Mouse (Mus musculus) lung, postnatal 0 days (tissue): ENCODE results near the gene Tcp11. TPM values are rescaled to one million over a fixed set of nuclear protein-coding genes. Genes with fewer than 3 reads are reported as not detected.

Experiments used
- ATAC-seq: fragments of 200-750 bp; cut with Nextera tagmentation; 2 replicates; pipeline ENCODE4 v1.8.0; 2017; ENCODE audit warnings: moderate library complexity
- DNase-seq: peaks from one replicate; pipeline ENCODE4 v3.0.0-alpha.2; 2016; ENCODE audit warnings: low spot score
- H3K27ac ChIP-seq: fragments of 300-500 bp; sonication (generic); 2 replicates; pipeline ENCODE4 v1.5.1; 2014; ENCODE audit warnings: antibody characterized with exemption, mild to moderate bottlenecking, low read length, mixed read lengths
- H3K27me3 ChIP-seq: fragments of 300-500 bp; sonication (generic); replicated peaks from 2 replicates; pipeline ENCODE4 v1.6.1; 2014; ENCODE audit warnings: low read length, mixed read lengths; ENCODE audit not compliant: insufficient read depth
- H3K36me3 ChIP-seq: fragments of 300-500 bp; sonication (generic); 2 replicates; pipeline ENCODE4 v1.6.1; 2014; ENCODE audit warnings: low read length, mixed read lengths; ENCODE audit not compliant: insufficient read depth
- H3K4me1 ChIP-seq: fragments of 300-500 bp; sonication (generic); 2 replicates; pipeline ENCODE4 v1.6.1; 2014; ENCODE audit warnings: antibody characterized with exemption, low read depth, low read length, mixed read lengths; ENCODE audit not compliant: insufficient read depth
- H3K4me2 ChIP-seq: fragments of 300-500 bp; sonication (generic); replicated peaks from 2 replicates; pipeline ENCODE4 v1.6.1; 2014; ENCODE audit warnings: low read depth, mild to moderate bottlenecking, low read length, moderate library complexity, mixed read lengths
- H3K4me3 ChIP-seq: fragments of 300-500 bp; sonication (generic); 2 replicates; pipeline ENCODE4 v1.5.1; 2014; ENCODE audit warnings: low read depth, low read length
- H3K9ac ChIP-seq: fragments of 300-500 bp; sonication (generic); replicated peaks from 2 replicates; pipeline ENCODE4 v1.6.1; 2014; ENCODE audit warnings: low read depth, mild to moderate bottlenecking
- H3K9me3 ChIP-seq: fragments of 300-500 bp; sonication (generic); 2 replicates; pipeline ENCODE4 v1.6.1; 2016; ENCODE audit warnings: low read length, mixed read lengths
- CTCF ChIP-seq: IDR thresholded peaks from 2 replicates; pipeline ENCODE4 v1.5.1; 2016; ENCODE audit warnings: antibody characterized with exemption, mild to moderate bottlenecking
- EP300 ChIP-seq: IDR thresholded peaks from 2 replicates; pipeline ENCODE4 v1.6.1; 2016; ENCODE audit warnings: antibody characterized with exemption, mild to moderate bottlenecking, control low read depth
- WGBS: fragments of 180-500 bp; shearing (Covaris S2); extraction: QIAGEN DNeasy Blood & Tissue Kit; methylation state at CpG from one replicate; pipeline ENCODE4 v1.1.7; 2014; 5-methylcytosine and 5-hydroxymethylcytosine counted together
- polyA plus RNA-seq: library from polyadenylated mRNA; unstranded; fragments of >200 nt; fragmentation: Nextera tagmentation; extraction: Ambion mirVana; gene quantifications from 2 replicates; pipeline ENCODE4 v1.2.1, GENCODE M21; 2015

Tcp11 gene
- polyA plus RNA-seq, 1 experiment from 2014 or later, result 6.0 TPM

DNA sequence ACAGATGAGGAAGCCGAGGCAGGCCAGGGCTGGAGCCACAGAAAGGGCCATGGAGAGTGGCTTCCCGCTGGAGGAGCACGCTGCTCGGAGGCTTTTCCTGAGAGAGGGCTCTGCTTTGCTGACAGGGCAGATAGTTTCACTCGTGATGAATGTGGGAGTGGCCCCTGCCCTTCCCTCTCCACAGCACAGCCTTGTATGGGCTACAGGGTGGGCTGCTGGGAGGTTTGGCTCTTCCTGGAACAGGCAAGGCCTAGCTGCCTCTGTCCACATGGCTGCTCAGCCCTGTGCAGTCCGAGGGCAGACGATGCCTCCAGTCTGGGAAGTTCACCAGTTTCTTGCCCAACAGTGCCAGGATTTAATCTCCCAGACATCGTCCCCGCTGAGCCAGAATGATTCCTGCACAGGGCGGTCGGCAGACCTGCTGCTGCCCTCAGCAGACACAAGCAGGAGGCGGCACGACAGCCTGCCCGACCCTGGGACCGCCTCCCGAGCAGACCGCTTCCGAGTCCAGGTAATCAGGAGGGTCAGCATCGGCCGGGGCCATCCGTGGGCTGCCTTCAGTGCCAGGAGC lies 28.1 kb downstream of the Tcp11 start:
- Histone ChIP-seq H3K4me3 (no peak overlapping the region), H3K36me3 (peaks cover 18% of the 10 kb centered on the region), H3K4me2 (no peak overlapping the region), H3K27me3 (no peaks in the 10 kb centered on the region), H3K9ac (no peak overlapping the region), H3K9me3 (no peaks in the 10 kb centered on the region), H3K4me1 (peaks cover 3% of the 10 kb centered on the region; the same call in 1 of the 2 replicates), H3K27ac (no peak overlapping the region)
- ATAC-seq (no peak), DNase-seq (no peak)
- no peak for TF ChIP-seq EP300
- TF ChIP-seq CTCF, result no peak
- WGBS, result 78% methylated on average over 21 of the region's 21 CpGs

DNA sequence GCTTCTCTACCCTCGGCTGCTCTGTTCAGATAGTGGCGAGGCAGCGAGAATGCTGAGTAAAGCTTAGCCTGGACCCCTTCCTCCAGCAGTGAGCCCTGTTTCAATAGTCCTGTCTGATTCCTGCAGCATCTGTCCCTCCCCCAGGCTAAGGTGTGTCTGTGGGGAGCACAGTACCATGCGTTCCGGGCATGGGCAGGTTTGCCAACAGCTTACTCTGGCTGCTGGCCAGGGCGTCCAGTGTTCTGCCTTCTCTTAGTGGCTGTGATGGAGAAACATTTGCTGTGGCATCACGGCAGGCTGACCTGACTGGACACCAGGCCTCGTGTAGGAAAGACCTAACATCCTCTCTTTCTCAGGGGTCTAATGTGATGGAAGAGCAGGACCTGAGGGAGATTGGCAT lies 30.2 kb downstream of the Tcp11 start:
- Histone ChIP-seq H3K4me2 (no peak overlapping the region), H3K4me1 (peaks cover 3% of the 10 kb centered on the region; the same call in 1 of the 2 replicates), H3K9me3 (no peaks in the 10 kb centered on the region), H3K36me3 (peaks cover 13% of the 10 kb centered on the region), H3K27me3 (no peaks in the 10 kb centered on the region), H3K9ac (no peak overlapping the region), H3K27ac (peak overlapping the region; percentile 40; the same call in 1 of the 2 replicates), H3K4me3 (no peak overlapping the region)
- DNase-seq (peak; percentile 42), ATAC-seq (peak; percentile 65)
- WGBS, result 80% methylated on average over 8 of the region's 8 CpGs
- TF ChIP-seq EP300 (no peak), CTCF (no peak)

DNA sequence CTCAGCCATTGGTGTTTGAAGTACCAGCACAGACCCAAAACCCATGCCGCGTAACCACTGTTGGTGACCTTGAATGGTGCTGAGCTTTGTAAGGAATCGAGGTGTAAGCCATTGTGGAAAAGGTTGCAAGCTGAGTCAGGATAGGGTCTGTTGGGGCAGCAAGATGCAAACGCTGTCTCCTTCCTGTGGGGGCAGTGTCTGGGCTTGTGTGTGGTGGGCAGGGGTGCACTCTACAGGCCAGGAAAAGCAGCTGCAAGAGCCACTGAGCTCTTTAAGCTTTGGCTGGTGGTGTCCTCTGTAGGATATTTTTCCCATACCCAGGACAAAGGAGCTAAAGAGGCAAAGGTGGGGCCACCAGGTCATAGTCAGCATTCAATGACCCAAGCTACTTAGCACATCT lies 32.0 kb downstream of the Tcp11 start:
- no peak overlapping the region for H3K9ac ChIP-seq
- peak; percentile 88 for DNase-seq
- H3K36me3 ChIP-seq, result peaks cover 5% of the 10 kb centered on the region; the same call in 1 of the 2 replicates
- peak overlapping the region; percentile 72 for H3K27ac ChIP-seq
- no peak overlapping the region for H3K4me2 ChIP-seq
- peak; percentile 83 for ATAC-seq
- TF ChIP-seq CTCF (peak; percentile 100), EP300 (no peak; the same call in 1 of the 2 replicates)
- peaks cover 3% of the 10 kb centered on the region; the same call in 1 of the 2 replicates for H3K4me1 ChIP-seq
- no peaks in the 10 kb centered on the region for H3K27me3 ChIP-seq
- H3K4me3 ChIP-seq, result no peak overlapping the region
- WGBS, result 41% methylated on average over 4 of the region's 4 CpGs
- no peaks in the 10 kb centered on the region for H3K9me3 ChIP-seq

DNA sequence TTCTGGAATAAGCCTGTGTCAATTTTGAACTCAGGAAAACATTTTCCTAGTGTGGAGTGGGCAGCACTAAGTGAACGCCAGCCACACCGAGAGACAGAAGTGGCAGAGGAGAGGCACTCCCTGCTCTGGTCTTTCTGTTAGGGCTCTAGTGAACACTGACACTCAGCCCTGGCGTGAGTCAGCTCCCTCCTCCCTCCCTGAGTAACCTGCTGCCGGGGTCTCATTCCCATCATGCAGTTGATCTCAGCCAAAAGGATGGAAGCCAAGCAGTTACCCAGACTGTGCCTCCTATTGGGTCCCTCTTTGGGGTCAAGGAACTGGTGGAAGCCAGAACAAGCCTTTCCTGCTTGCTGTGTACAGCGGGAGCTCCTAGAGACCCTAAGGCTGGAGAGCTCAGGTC lies 32.9 kb downstream of the Tcp11 start:
- DNase-seq (peak; percentile 28), ATAC-seq (peak; percentile 49)
- H3K27me3 ChIP-seq, result no peaks in the 10 kb centered on the region
- peak overlapping the region; percentile 72 for H3K27ac ChIP-seq
- peaks cover 3% of the 10 kb centered on the region; the same call in 1 of the 2 replicates for H3K4me1 ChIP-seq
- peaks cover 8% of the 10 kb centered on the region for H3K36me3 ChIP-seq
- no peaks in the 10 kb centered on the region for H3K9me3 ChIP-seq
- H3K4me2 ChIP-seq, result no peak overlapping the region
- H3K9ac ChIP-seq, result no peak overlapping the region
- H3K4me3 ChIP-seq, result no peak overlapping the region
- no peak for TF ChIP-seq CTCF
- no peak for TF ChIP-seq EP300
- WGBS, result 67% methylated on average over 5 of the region's 5 CpGs

DNA sequence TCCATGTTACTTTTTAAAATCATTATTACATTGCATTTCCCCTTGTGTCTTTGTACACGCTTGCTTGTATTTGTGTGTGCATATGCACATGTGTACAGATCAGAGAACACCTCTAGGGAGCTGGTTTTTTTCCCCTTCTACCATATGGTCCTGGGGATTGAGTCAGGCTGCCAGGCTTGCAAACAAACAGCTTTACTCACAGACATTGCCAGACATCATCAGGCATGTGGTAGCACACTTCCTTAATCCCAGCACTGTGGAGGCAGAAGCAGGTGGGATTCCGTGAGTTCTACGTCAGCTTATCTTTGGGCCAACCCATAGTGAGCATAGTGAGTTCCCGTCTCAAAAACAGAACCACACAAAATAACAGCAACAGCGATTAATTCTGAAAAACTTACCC lies 33.4 kb downstream of the Tcp11 start:
- Histone ChIP-seq H3K9me3 (no peaks in the 10 kb centered on the region), H3K36me3 (peaks cover 8% of the 10 kb centered on the region), H3K27me3 (no peaks in the 10 kb centered on the region), H3K9ac (no peak overlapping the region), H3K27ac (peak overlapping the region; percentile 72; the same call in 1 of the 2 replicates), H3K4me2 (no peak overlapping the region), H3K4me1 (peaks cover 4% of the 10 kb centered on the region), H3K4me3 (no peak overlapping the region)
- no peak for TF ChIP-seq EP300
- no peak for TF ChIP-seq CTCF
- DNase-seq (no peak), ATAC-seq (no peak)
- WGBS, result 86% methylated on average over 5 of the region's 5 CpGs

DNA sequence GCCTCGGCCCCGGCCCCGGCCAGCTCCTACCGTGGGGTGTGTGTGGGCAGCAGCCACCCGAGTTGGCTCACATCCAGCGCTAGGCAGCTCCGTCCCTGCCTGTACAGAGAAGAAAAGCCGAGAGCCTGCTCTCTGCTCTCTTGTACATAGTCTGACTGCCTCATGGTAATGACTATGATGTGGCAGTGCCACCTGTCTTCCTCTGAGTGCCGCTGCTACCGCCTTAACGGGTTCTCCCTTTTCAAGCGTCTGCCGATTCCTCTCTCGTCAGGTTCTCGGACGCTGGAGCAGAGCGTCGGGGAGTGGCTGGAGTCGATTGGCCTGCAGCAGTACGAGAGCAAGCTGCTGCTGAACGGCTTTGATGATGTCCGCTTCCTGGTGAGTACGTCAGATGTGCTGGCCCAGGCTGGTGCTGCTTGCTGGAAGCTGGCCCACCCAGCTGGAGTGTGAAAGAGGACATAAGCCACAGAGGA lies 38.1 kb downstream of the Tcp11 start:
- peak; percentile 84 for ATAC-seq
- Histone ChIP-seq H3K4me2 (no peak overlapping the region), H3K36me3 (peaks cover 23% of the 10 kb centered on the region), H3K9me3 (no peaks in the 10 kb centered on the region), H3K4me3 (no peak overlapping the region), H3K4me1 (peaks cover 6% of the 10 kb centered on the region), H3K27ac (peak overlapping the region; percentile 29), H3K9ac (0 out of 2 replicates have a peak overlapping the region, but pooled peaks have one; percentile 1), H3K27me3 (no peaks in the 10 kb centered on the region)
- peak; percentile 83 for DNase-seq
- TF ChIP-seq CTCF (peak; percentile 71), EP300 (0 out of 2 replicates have a peak, but pooled peaks have one; percentile 11)
- 18% methylated on average over 23 of the region's 23 CpGs for WGBS
